In genomic region chr1:95314229-95314555, GRCm38 (mm10) we compare ENCODE assay signal across 8 mouse cellular contexts. TPM values are rescaled to one million over a fixed set of nuclear protein-coding genes. Genes with fewer than 3 reads are reported as not detected.
DNase-seq lines count a peak whose midpoint lies in the region; ATAC-seq and TF ChIP-seq lines count a peak whose summit lies in the region.

No protein-coding gene starts in this region.

- no peak for ATAC-seq in erythroblast, adult 5-6 weeks (replicated peaks; ENCODE audit: low FRiP score, poor library complexity, severe bottlenecking)
- peak; percentile 40 for ATAC-seq in neural tube, embryonic 11.5 days (ENCODE audit: insufficient read depth, low FRiP score, low TSS enrichment)
- ATAC-seq in forebrain, embryonic 13.5 days: no peak
- ATAC-seq in liver, embryonic 14.5 days (ENCODE audit: insufficient read depth): no peak
- ATAC-seq in stomach, embryonic 16.5 days (ENCODE audit: insufficient read depth, low FRiP score): 0 out of 2 replicates have a peak, but pooled peaks have one; percentile 9

- no peaks in the 10 kb centered on the region for H3K9me3 ChIP-seq in erythroblast, embryonic 14.5 days (ENCODE audit: control insufficient read depth, low read length)
- H3K9me3 ChIP-seq in neural tube, embryonic 11.5 days (ENCODE audit: control insufficient read depth, low read length): no peaks in the 10 kb centered on the region
- H3K9me3 ChIP-seq in forebrain, embryonic 13.5 days (replicated peaks): no peaks in the 10 kb centered on the region
- H3K9me3 ChIP-seq in liver, embryonic 14.5 days (ENCODE audit: control insufficient read depth, low read length): no peaks in the 10 kb centered on the region
- H3K9me3 ChIP-seq in stomach, embryonic 16.5 days (replicated peaks; ENCODE audit: control insufficient read depth, low read length): no peaks in the 10 kb centered on the region

- H3K36me3 ChIP-seq in erythroblast, embryonic 14.5 days (ENCODE audit: control insufficient read depth): no peaks in the 10 kb centered on the region
- H3K36me3 ChIP-seq in neural tube, embryonic 11.5 days (ENCODE audit: control insufficient read depth, insufficient read depth, low read length): no peaks in the 10 kb centered on the region
- H3K36me3 ChIP-seq in forebrain, embryonic 13.5 days (ENCODE audit: poor library complexity, severe bottlenecking): no peaks in the 10 kb centered on the region
- no peaks in the 10 kb centered on the region for H3K36me3 ChIP-seq in liver, embryonic 14.5 days (replicated peaks; ENCODE audit: control insufficient read depth, insufficient read depth, low read depth)
- H3K36me3 ChIP-seq in stomach, embryonic 16.5 days (ENCODE audit: control insufficient read depth, insufficient read depth, low read length): no peaks in the 10 kb centered on the region

- H3K4me1 ChIP-seq in erythroblast, embryonic 14.5 days (ENCODE audit: control insufficient read depth): peaks cover 15% of the 10 kb centered on the region
- no peaks in the 10 kb centered on the region; the same call in 1 of the 2 replicates for H3K4me1 ChIP-seq in neural tube, embryonic 11.5 days (ENCODE audit: control insufficient read depth, insufficient read depth, low read length)
- peaks cover 13% of the 10 kb centered on the region for H3K4me1 ChIP-seq in forebrain, embryonic 13.5 days
- peaks cover 2 to 5% of the 10 kb centered on the region in 2 experiments; a peak in 3 of 4 replicates for H3K4me1 ChIP-seq in liver, embryonic 14.5 days (replicated peaks; ENCODE audit: control insufficient read depth in 2 of 2, insufficient read depth in 2 of 2, low read length in 1 of 2)
- H3K4me1 ChIP-seq in stomach, embryonic 16.5 days (ENCODE audit: control insufficient read depth, insufficient read depth, low read length): peaks cover 7% of the 10 kb centered on the region; the same call in 1 of the 2 replicates

- DNase-seq in neural tube, embryonic 11.5 days (ENCODE audit: low spot score): no peak
- no peak for DNase-seq in neural tube, embryonic 10.5 days (ENCODE audit: extremely low spot score, low spot score)
- DNase-seq in liver, embryonic 14.5 days (ENCODE audit: low read depth in 3 of 3, low spot score in 3 of 3): peak in 1 of 3 experiments; percentile 2
- DNase-seq in ovary, postnatal 10 days (ENCODE audit: low spot score): no peak

- WGBS in neural tube, embryonic 11.5 days: 1% methylated on average over 6 of the region's 6 CpGs
- 2% methylated on average over 6 of the region's 6 CpGs for WGBS in forebrain, embryonic 13.5 days
- 0% methylated on average over 6 of the region's 6 CpGs for WGBS in liver, embryonic 14.5 days (ENCODE audit: insufficient replicate concordance)
- 0% methylated on average over 6 of the region's 6 CpGs for WGBS in stomach, embryonic 16.5 days

- no peak for TF ChIP-seq CTCF in liver, embryonic 14.5 days (IDR thresholded peaks at IDR 0.05; ENCODE audit: low read depth)

- H3K4me2 ChIP-seq in neural tube, embryonic 11.5 days (ENCODE audit: low read depth): peak overlapping the region; percentile 85
- peak overlapping the region; percentile 95 for H3K4me2 ChIP-seq in forebrain, embryonic 13.5 days
- peak overlapping the region; percentile 89 for H3K4me2 ChIP-seq in liver, embryonic 14.5 days (ENCODE audit: low read depth)
- peak overlapping the region; percentile 90 for H3K4me2 ChIP-seq in stomach, embryonic 16.5 days (ENCODE audit: low read depth, low read length)

- H3K27me3 ChIP-seq in erythroblast, embryonic 14.5 days (ENCODE audit: control insufficient read depth): no peaks in the 10 kb centered on the region
- no peaks in the 10 kb centered on the region for H3K27me3 ChIP-seq in neural tube, embryonic 11.5 days (ENCODE audit: control insufficient read depth, insufficient read depth, low read length)
- no peaks in the 10 kb centered on the region for H3K27me3 ChIP-seq in forebrain, embryonic 13.5 days
- H3K27me3 ChIP-seq in liver, embryonic 14.5 days (ENCODE audit: control insufficient read depth, insufficient read depth, low read length): no peaks in the 10 kb centered on the region
- no peaks in the 10 kb centered on the region for H3K27me3 ChIP-seq in stomach, embryonic 16.5 days (ENCODE audit: control insufficient read depth, insufficient read depth, low read length)

- H3K4me3 ChIP-seq in erythroblast, embryonic 14.5 days (replicated peaks): peak overlapping the region; percentile 88
- peak overlapping the region; percentile 45 for H3K4me3 ChIP-seq in neural tube, embryonic 11.5 days (ENCODE audit: low read depth, low read length)
- H3K4me3 ChIP-seq in forebrain, embryonic 13.5 days: peak overlapping the region; percentile 91
- peak overlapping the region; percentile 65 to 81 for H3K4me3 ChIP-seq in liver, embryonic 14.5 days (ENCODE audit: insufficient read depth in 1 of 2, low read depth in 2 of 2, low read length in 2 of 2)
- peak overlapping the region; percentile 95 for H3K4me3 ChIP-seq in stomach, embryonic 16.5 days (replicated peaks; ENCODE audit: low read length)

- H3K27ac ChIP-seq in neural tube, embryonic 11.5 days (ENCODE audit: low read depth, low read length): 0 out of 2 replicates have a peak overlapping the region, but pooled peaks have one; percentile 67
- peak overlapping the region; percentile 82 for H3K27ac ChIP-seq in forebrain, embryonic 13.5 days
- H3K27ac ChIP-seq in liver, embryonic 14.5 days: no peak overlapping the region
- H3K27ac ChIP-seq in stomach, embryonic 16.5 days (ENCODE audit: low read length): peak overlapping the region; percentile 83

- H3K9ac ChIP-seq in neural tube, embryonic 11.5 days (ENCODE audit: low read length): peak overlapping the region; percentile 82
- H3K9ac ChIP-seq in forebrain, embryonic 13.5 days: peak overlapping the region; percentile 86
- H3K9ac ChIP-seq in liver, embryonic 14.5 days (replicated peaks): peak overlapping the region; percentile 75
- peak overlapping the region; percentile 93 for H3K9ac ChIP-seq in stomach, embryonic 16.5 days (ENCODE audit: low read length)

- no peak for TF ChIP-seq EP300 in liver, embryonic 14.5 days (IDR thresholded peaks at IDR 0.05; ENCODE audit: low read depth)

RNA-seq across cellular contexts. Expression of gene Fam174a, which starts 0.8 kb away (rescaled TPM):
- 0.27 and 0.36 TPM in 2 replicates for polyA plus RNA-seq in erythroblast, embryonic 14.5 days (2012)
- total RNA-seq in erythroblast, adult 5-6 weeks (2015; ENCODE audit: low replicate concordance): 4.8 and 11.0 TPM in 2 replicates
- 2.2 and 6.3 TPM in 2 replicates for total RNA-seq in erythroblast, adult 5-6 weeks (2017; ENCODE audit: low replicate concordance)
- 21.0 and 22.4 TPM in 2 replicates for polyA plus RNA-seq in neural tube, embryonic 11.5 days (2014; fragmentation: Nextera tagmentation; extraction: Ambion mirVana)
- polyA plus RNA-seq in forebrain, embryonic 13.5 days (2015; fragmentation: Nextera tagmentation; extraction: Ambion mirVana): 19.6 and 21.8 TPM in 2 replicates
- 2.8 and 2.9 TPM in 2 replicates for polyA plus RNA-seq in liver, embryonic 14.5 days (2012; rRNA removed)
- polyA plus RNA-seq in liver, embryonic 14.5 days (2014; fragmentation: Nextera tagmentation; extraction: Ambion mirVana): 7.2 and 7.6 TPM in 2 replicates
- 23.2 and 24.4 TPM in 2 replicates for polyA plus RNA-seq in stomach, embryonic 16.5 days (2015; fragmentation: Nextera tagmentation; extraction: Ambion mirVana)

Comparison
In these comparisons a context has a peak if more than half of its experiments do, and no peak if none do; other contexts are left out.
1. H3K4me3 ChIP-seq: peak in every context shown above with its lines; median percentile 95 in stomach, embryonic 16.5 days; 91 in forebrain, embryonic 13.5 days; 88 in erythroblast, embryonic 14.5 days; 73 in liver, embryonic 14.5 days; 45 in neural tube, embryonic 11.5 days.
2. ATAC-seq: peak in neural tube, embryonic 11.5 days (single experiment) and stomach, embryonic 16.5 days (single experiment); none in erythroblast, adult 5-6 weeks (single experiment), forebrain, embryonic 13.5 days (single experiment) and liver, embryonic 14.5 days (single experiment).
3. Peak in every context shown above with its lines, with median percentiles within 50 percentile points of each other: H3K4me2 ChIP-seq and H3K9ac ChIP-seq.